Comparison of ENCODE assay signal across 8 mouse cellular contexts in genomic region chr2:11552297-11552821, GRCm38 (mm10). TPM values are rescaled to one million over a fixed set of nuclear protein-coding genes. Genes with fewer than 3 reads are reported as not detected.
A peak's percentile ranks its signal among the peaks of the same experiment; 100 is the strongest.
DNase-seq lines count a peak whose midpoint lies in the region; ATAC-seq and TF ChIP-seq lines count a peak whose summit lies in the region.

No protein-coding gene starts in this region.

- DNase-seq in lung, embryonic 14.5 days: no peak
- DNase-seq in lung, postnatal 25 days (ENCODE audit: low spot score): no peak
- DNase-seq in kidney, postnatal 25 days: peak; percentile 58 to 87
- no peak for DNase-seq in gastrocnemius, adult 18-20 months (ENCODE audit: low spot score)
- DNase-seq in gastrocnemius, postnatal 4 days (ENCODE audit: low spot score in 2 of 2): no peak

- WGBS in lung, embryonic 14.5 days: 21% methylated on average over 9 of the region's 9 CpGs
- 3% methylated on average over 9 of the region's 9 CpGs for WGBS in forebrain, embryonic 12.5 days
- 7% methylated on average over 9 of the region's 9 CpGs for WGBS in neural tube, embryonic 15.5 days

- no peak for ATAC-seq in lung, embryonic 14.5 days (ENCODE audit: insufficient read depth)
- ATAC-seq in forebrain, embryonic 12.5 days (ENCODE audit: low FRiP score): peak; percentile 15; the same call in 1 of the 2 replicates
- ATAC-seq in neural tube, embryonic 15.5 days (ENCODE audit: low FRiP score): peak; percentile 16; the same call in 1 of the 2 replicates
- ATAC-seq in erythroblast, adult 5-6 weeks (replicated peaks; ENCODE audit: low FRiP score, poor library complexity, severe bottlenecking): no peak

- H3K4me1 ChIP-seq in lung, embryonic 14.5 days (ENCODE audit: insufficient read depth): 0 out of 2 replicates have a peak, but pooled peaks cover 3% of the 10 kb centered on the region
- H3K4me1 ChIP-seq in forebrain, embryonic 12.5 days: peaks cover 19% of the 10 kb centered on the region
- H3K4me1 ChIP-seq in neural tube, embryonic 15.5 days: peaks cover 19% of the 10 kb centered on the region

- TF ChIP-seq CTCF in lung, embryonic 14.5 days (IDR thresholded peaks at IDR 0.05; ENCODE audit: low read depth): no peak

- no peaks in the 10 kb centered on the region for H3K9me3 ChIP-seq in lung, embryonic 14.5 days (ENCODE audit: low read depth, low read length)
- H3K9me3 ChIP-seq in forebrain, embryonic 12.5 days: no peaks in the 10 kb centered on the region
- no peaks in the 10 kb centered on the region for H3K9me3 ChIP-seq in neural tube, embryonic 15.5 days (replicated peaks)

- H3K4me2 ChIP-seq in lung, embryonic 14.5 days: peak overlapping the region; percentile 99
- H3K4me2 ChIP-seq in forebrain, embryonic 12.5 days: peak overlapping the region; percentile 96
- peak overlapping the region; percentile 94 for H3K4me2 ChIP-seq in neural tube, embryonic 15.5 days

- peak overlapping the region; percentile 56 for H3K4me3 ChIP-seq in lung, embryonic 14.5 days (ENCODE audit: low read depth, low read length)
- H3K4me3 ChIP-seq in forebrain, embryonic 12.5 days (replicated peaks): no peak overlapping the region
- H3K4me3 ChIP-seq in neural tube, embryonic 15.5 days (replicated peaks): peak overlapping the region; percentile 57; the same call in 1 of the 2 replicates

- H3K27me3 ChIP-seq in lung, embryonic 14.5 days (ENCODE audit: insufficient read depth, low read length): peaks cover 4% of the 10 kb centered on the region; the same call in 1 of the 2 replicates
- H3K27me3 ChIP-seq in forebrain, embryonic 12.5 days: peaks cover 49% of the 10 kb centered on the region
- H3K27me3 ChIP-seq in neural tube, embryonic 15.5 days (replicated peaks): peaks cover 18% of the 10 kb centered on the region

- peak overlapping the region; percentile 26; the same call in 1 of the 2 replicates for H3K9ac ChIP-seq in lung, embryonic 14.5 days
- H3K9ac ChIP-seq in forebrain, embryonic 12.5 days: no peak overlapping the region
- H3K9ac ChIP-seq in neural tube, embryonic 15.5 days (replicated peaks): no peak overlapping the region

- H3K36me3 ChIP-seq in lung, embryonic 14.5 days (ENCODE audit: insufficient read depth): no peaks in the 10 kb centered on the region
- no peaks in the 10 kb centered on the region for H3K36me3 ChIP-seq in forebrain, embryonic 12.5 days (replicated peaks)
- H3K36me3 ChIP-seq in neural tube, embryonic 15.5 days: no peaks in the 10 kb centered on the region

- no peak overlapping the region for H3K27ac ChIP-seq in lung, embryonic 14.5 days (ENCODE audit: low read depth)
- H3K27ac ChIP-seq in forebrain, embryonic 12.5 days: no peak overlapping the region
- H3K27ac ChIP-seq in neural tube, embryonic 15.5 days (replicated peaks): no peak overlapping the region

RNA-seq across cellular contexts. Expression of gene Pfkfb3, which starts 1.5 kb away (rescaled TPM):
- polyA plus RNA-seq in lung, embryonic 14.5 days (2014; fragmentation: Nextera tagmentation; extraction: Ambion mirVana): 28.8 and 30.0 TPM in 2 replicates
- polyA plus RNA-seq in forebrain, embryonic 12.5 days (2016; fragmentation: Nextera tagmentation; extraction: Ambion mirVana): 19.6 and 20.8 TPM in 2 replicates
- 26.5 and 29.8 TPM in 2 replicates for polyA plus RNA-seq in neural tube, embryonic 15.5 days (2015; fragmentation: Nextera tagmentation; extraction: Ambion mirVana)
- total RNA-seq in gastrocnemius, adult 18-20 months (2021): 100 to 1,000 TPM; 140 to 400 TPM
- total RNA-seq in gastrocnemius, postnatal 4 days (2021): 10 to 100 TPM in 1 of 2 experiments, 1 to 10 TPM in 1; 9.2 to 17.3 TPM
- total RNA-seq in erythroblast, adult 5-6 weeks (2015; ENCODE audit: low replicate concordance): 11.5 and 27.3 TPM in 2 replicates
- total RNA-seq in erythroblast, adult 5-6 weeks (2017; ENCODE audit: low replicate concordance): 5.0 and 11.5 TPM in 2 replicates

RNA-seq across cellular contexts. Expression of gene Rbm17, which starts 51.6 kb away (rescaled TPM):
- polyA plus RNA-seq in lung, embryonic 14.5 days (2014; fragmentation: Nextera tagmentation; extraction: Ambion mirVana): 145 and 154 TPM in 2 replicates
- 187 and 188 TPM in 2 replicates for polyA plus RNA-seq in forebrain, embryonic 12.5 days (2016; fragmentation: Nextera tagmentation; extraction: Ambion mirVana)
- 127 and 138 TPM in 2 replicates for polyA plus RNA-seq in neural tube, embryonic 15.5 days (2015; fragmentation: Nextera tagmentation; extraction: Ambion mirVana)
- total RNA-seq in gastrocnemius, adult 18-20 months (2021): 10 to 100 TPM; 54.7 to 55.5 TPM
- total RNA-seq in gastrocnemius, postnatal 4 days (2021): 10 to 100 TPM; 86.5 to 99.4 TPM
- total RNA-seq in erythroblast, adult 5-6 weeks (2015; ENCODE audit: low replicate concordance): 44.1 and 55.9 TPM in 2 replicates
- total RNA-seq in erythroblast, adult 5-6 weeks (2017; ENCODE audit: low replicate concordance): 31.3 and 50.9 TPM in 2 replicates

Comparison
In these comparisons a context has a peak if more than half of its experiments do, and no peak if none do; other contexts are left out.
1. RNA of gene Pfkfb3, which starts 1.5 kb away (total RNA-seq): 140 to 400 TPM in gastrocnemius, adult 18-20 months; 5.0 to 27.3 TPM in erythroblast, adult 5-6 weeks and 9.2 to 17.3 TPM in gastrocnemius, postnatal 4 days; every median in the first group is over 4 times any median in the second.
2. ATAC-seq: peak in forebrain, embryonic 12.5 days (single experiment) and neural tube, embryonic 15.5 days (single experiment); none in lung, embryonic 14.5 days (single experiment) and erythroblast, adult 5-6 weeks (single experiment).
3. DNase-seq: peak in kidney, postnatal 25 days (2 of 2); none in lung, embryonic 14.5 days (single experiment), lung, postnatal 25 days (single experiment), gastrocnemius, adult 18-20 months (single experiment) and gastrocnemius, postnatal 4 days (0 of 2).
4. Peak in every context shown above with its lines, with median percentiles within 50 percentile points of each other: H3K4me2 ChIP-seq.